Mouse (Mus musculus): ENCODE measurements around the gene Gpam. TPM values are rescaled to one million over a fixed set of nuclear protein-coding genes. Genes with fewer than 3 reads are reported as not detected.
A peak's percentile ranks its signal among the peaks of the same experiment; 100 is the strongest.

Gene Gpam
- total RNA-seq, 2 experiments from 2014 or later, result 90.7 to 133 TPM

DNA sequence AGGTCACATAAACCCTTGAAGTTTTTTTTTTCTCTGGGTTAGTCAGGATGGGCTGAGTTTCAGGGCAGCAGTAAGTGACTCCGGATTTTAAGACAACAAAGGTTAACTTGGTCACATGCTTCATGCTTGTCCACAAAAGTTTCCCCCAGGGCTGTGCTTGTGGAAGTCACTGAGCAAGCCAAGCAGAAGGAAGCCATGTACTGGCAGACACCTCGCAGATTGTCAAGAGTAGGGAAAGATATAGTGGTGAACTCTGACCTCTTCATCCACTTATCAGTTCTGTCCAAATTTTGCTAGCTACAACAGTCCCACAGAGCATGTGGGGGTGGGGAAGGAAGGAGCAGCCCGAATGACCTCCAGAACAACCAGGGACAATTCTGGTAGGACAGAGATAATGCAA is 19.1 kb downstream of the Gpam start:
- DNase-seq (ENCODE audit: low spot score), result no peak

DNA sequence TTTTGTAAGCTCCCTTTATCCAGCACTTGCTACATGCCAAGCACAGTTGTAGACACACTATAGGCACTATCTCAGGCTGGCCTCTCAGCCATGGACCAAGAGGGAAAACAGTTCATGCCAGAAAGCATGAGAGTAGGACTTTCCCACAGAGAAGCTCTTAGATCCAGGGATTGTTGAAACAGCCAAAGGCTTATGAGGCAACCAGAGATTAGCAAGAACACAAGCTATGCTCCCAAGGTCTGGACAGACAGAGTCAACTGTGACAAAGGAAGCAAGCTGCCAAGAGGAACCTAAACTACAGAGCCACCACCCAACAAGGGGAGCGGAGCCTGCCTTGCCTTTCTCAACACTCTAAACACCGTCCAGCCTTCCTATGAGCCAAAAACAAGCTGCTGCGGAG is 21.1 kb downstream of the Gpam start:
- no peak for DNase-seq (ENCODE audit: low spot score)

DNA sequence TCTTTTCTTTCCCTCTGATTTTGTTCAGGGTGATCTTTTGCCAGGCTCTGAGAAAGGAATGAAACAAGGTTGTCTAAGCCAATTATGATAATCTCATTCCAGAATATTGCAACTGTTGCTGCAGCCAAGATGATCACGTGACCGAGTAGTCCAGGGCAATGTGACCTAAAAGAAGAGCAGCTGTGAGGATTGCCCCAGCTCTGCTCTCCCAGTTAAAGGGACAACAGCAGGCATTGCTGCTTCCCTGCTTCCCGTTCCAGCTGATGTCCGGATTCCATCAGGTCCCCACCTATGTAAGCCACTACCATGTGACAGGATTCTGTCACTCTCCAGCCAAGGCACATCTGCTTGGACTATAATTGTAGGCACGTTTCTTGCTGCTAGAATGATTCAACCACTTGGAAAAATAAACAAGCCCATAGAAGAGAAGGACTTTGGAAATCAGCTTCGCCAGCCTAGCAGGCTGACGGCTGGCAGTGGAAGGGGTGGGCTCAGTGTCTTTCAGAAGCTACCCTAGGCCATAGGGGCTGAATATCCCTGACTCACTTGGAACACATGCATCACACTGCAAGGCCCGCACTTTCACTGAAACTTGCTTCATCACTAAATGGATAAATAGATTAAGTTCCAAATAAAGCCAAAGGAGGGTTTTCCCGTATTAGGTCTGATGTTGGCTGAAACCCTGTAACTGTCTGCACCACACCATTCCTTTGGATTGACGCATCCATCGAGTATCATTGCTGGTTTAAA is 23.8 kb downstream of the Gpam start:
- DNase-seq (ENCODE audit: low spot score), result peak; percentile 84

DNA sequence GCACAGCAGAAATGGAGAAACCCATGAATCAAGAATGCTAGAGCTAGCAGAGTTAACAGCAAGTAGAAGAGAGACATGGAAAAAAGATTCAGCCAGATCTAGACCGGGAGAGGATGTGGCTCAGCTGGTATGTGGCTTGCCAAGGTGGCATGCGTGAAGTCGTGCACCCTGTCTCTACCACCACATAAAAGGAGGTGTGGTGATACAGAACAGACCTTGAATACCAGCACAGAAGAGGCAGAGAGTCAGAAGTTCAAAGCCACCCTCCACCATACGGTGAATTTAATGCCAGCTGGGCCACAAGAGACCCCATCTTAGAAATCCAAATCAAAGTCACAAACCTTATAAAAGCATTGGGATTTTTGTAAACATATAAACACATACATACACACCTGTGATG is 25.4 kb downstream of the Gpam start:
- DNase-seq (ENCODE audit: low spot score), result no peak

DNA sequence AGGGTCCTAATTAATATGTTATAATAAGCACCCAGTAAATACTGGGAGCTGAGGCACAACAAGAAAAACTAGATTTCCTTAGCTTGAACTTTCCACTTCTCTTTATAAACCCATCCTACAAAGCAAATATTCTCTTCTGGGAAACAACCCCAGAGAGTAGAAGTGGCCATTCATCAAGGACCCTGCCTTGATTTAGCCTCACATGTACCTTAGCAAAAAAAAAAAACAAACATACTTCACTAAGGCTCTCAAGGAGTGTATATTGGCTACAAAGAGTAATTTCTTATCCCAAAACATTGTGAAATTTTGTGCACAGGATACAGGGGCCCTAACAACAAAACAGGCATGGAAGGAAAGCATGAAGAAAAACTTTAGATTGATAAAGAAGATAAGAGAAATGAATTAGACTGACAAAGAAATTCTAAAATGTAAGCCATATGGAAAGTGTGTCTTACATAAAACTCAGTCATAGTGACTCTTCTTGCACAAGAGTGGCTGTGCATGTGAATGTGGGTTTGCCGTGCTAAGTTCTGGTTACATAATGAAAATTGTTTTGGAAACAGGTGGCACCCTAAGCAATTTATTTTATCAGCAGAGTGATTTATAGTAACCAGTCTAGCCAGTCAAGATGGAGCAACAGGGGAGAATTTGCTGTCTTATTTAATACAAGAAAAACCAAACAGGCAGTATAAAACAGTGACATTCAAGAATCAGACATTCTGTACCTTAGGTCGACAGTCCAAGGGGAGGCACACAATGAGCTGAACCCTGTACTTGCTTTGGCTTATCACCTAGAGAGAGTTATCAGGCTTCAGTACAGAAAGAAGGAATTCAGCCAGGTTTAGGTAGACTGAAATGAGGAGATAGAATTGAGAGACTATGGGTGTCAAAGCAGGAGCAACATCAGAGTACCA is 26.6 kb downstream of the Gpam start:
- DNase-seq (ENCODE audit: low spot score), result no peak

DNA sequence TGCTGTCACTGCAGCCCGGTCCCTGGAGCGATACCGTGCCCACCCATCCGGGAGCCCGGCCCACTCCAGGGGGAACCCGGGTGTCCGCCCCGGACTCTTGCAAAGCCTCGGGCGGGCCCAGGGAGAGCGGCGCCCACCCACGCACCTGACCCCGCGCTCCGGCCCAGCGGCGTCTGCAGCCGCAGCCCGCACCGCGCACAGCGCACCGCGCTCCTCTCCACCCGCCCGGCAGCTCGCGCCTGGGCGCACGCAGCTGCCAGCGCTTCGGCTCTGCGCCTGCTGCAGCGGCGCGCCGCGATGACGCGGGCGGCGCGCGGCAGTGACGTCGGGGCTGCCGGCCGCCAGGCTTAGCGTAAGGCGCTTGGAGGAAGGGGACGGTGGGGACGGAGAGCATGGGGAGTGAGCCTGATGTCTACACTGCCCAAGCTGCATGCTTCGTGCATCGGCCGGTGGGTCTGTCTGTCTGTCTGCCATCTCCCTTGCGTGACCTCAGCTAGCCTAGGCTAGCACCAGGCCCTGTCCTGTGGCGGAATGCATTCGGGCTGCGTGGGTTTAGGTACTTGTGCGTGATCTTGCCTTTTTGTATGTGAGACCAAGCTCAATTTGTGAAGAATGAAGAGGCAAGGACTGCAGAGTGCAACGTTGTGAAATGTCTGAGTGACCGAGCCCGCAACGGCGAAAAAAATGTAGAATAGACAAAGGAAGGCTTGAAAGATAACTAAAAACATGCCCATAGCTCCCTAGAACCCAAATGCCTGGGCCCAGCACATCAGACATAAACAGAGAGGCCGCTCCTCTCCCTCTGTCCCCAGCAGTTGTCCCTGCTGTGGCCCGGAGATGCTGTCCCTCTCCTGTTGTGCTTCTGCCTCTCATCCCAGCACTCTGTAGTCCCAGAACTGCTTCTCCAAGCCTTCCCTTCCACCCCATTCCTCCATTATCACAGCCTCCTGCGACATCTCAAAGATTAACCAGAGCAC is 27.6 kb downstream of the Gpam start:
- peak; percentile 71 for DNase-seq (ENCODE audit: low spot score)

DNA sequence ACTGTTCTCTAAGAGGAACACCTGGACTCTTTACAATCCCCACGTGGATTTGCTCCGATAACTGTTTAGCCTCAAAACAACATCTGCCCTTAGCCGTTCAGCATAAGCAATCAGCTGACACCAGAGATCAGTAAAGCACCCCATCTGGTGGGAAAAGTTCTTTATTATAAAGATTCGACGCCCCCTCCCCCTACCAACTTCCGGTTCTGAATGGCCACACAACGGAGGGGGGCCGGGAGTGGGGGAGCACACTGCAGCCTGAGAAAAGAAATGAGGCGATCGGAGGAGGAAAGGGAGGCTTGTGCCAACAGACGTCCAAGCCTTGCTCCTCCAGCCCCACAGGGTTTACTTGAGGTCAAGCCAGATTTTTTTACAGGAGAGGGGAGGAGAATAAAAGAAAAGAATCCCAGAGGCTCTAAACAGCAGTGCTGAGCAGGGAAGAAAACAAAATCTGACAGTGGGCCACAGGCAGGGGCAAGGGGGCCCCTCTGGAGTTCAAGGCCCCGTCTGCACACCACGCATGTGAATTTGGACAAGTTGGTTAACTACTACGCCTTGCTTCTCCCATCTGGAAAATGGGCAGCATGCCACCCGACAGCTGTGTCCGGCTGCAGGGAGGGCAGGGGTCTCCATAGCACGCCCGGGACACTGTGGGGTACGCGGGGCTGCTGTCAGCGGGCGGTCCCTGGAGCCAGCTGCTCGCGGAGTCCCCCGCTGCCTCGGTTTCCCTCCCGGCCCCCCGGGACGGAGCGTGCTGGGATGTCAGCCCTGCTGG is 28.4 kb downstream of the Gpam start:
- peak; percentile 45 for DNase-seq (ENCODE audit: low spot score)

DNA sequence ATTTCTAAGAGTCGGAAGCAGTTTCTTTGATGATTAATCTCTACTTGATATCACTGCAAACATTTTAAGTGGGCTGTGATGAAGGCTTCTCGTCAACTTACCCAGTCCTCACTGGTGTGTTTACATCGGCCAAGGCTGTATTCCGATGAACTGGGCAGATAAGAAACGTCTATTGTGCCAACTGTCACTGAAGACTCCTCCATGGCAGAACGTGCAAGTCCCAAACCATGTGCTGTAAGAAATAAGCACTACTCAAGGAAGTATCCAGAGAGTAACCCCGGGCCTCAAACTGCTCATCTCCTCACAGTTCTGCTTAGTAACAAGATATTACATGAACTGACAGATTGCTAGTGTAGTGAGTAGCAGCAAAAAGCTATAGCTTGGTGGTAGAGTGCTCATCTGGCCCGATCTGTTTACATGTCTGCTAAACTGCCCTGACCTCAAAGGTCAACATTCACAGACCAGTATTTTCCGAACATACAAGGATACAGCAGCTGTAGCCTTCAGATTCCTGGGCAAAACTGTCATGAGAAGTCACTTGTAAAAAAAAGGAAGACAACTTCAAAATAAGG is 29.6 kb downstream of the Gpam start:
- DNase-seq (ENCODE audit: low spot score), result no peak

DNA sequence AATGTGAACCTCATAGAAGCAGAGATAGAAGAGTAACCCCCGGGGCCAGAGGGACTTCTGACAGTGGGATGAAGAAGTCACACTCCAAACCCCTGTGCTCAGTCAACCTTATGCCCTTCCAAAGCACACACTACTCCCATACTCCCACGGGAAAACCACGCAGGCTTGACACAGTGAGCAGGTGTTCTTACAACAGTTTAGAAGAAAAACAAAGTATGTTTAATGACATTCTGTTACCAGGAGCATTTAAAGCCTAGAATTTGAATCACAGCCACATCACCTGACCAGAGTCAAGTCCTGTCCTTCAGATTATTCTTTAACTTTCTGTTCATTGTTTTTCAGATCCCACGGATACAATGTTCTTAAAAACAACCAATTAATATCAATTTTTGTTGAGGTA is 30.4 kb downstream of the Gpam start:
- DNase-seq (ENCODE audit: low spot score), result no peak

DNA sequence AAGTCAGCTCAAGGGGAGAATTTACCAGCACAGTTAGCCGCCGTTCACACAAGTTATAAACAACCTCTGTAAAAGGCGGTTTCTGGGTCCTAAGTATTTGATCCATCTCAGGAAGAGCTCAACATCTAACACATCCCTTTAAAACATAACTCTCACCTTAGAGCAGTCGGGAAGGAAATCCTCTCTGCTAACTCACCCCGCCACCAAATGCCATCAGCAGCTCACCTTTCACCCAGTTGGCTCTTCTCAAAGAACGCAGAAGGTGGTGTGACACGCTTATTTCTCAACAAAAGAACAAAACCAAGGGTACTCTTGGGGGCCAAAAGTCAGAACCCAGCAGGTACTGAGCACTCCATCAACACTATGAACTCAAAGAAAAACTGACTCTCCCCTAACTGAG is 31.5 kb downstream of the Gpam start:
- DNase-seq (ENCODE audit: low spot score), result no peak

DNA sequence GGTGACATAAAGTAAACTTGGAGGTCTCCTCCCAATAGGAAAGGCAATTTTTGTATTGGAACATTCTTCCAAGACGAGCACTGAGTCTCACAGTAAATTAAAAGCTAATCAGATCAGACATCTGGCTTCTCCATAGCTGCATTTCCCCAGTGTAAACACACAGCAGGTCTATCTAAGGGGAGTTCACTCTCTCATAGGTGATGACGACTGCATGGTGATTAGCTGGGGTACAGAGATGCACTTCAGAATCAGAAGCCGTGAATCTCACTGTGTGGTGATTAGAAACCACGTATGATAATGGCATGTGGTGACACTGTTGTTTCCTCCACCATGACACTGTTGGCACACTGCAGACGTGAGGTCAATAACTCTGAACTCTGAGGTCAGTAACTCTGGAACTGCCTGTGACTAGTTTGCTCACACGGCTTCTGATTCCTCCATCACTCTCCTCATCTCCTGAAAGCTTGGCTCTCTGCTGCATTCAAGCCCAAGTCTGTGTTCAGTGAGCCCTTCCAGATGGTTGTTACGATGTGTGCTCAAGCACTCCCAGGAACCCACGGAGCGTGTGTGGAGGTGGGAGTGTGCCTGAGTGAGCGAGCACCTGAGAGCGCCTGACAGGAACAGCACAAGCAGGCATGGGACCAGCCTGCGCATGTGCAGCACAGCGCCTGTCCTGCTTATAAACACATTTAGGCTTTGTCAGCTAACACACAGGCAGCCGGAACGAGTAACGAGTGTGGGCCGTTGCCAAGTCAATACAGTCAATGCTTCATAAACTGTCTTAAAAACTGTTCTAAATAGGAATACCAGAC is 35.2 kb downstream of the Gpam start:
- no peak for DNase-seq (ENCODE audit: low spot score)

DNA sequence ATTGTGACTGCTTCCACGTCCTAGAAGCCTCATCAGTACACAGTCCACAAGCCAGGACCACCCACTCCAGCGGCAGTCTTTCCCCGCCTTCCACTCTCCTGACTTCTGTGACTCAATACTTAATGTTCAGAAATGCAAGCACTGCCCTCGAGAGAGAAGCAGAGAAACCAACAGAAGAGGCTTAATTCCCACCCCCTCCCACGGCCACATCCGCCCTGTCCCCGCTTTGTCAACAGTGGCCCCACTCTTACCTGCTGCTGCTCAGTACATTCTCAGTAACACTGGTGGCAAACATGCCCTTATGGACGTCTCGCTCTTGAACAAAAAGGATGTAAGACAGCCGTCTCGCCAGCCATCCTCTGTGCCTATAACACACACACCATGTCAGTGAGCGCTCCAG is 36.2 kb downstream of the Gpam start:
- no peak for DNase-seq (ENCODE audit: low spot score)

DNA sequence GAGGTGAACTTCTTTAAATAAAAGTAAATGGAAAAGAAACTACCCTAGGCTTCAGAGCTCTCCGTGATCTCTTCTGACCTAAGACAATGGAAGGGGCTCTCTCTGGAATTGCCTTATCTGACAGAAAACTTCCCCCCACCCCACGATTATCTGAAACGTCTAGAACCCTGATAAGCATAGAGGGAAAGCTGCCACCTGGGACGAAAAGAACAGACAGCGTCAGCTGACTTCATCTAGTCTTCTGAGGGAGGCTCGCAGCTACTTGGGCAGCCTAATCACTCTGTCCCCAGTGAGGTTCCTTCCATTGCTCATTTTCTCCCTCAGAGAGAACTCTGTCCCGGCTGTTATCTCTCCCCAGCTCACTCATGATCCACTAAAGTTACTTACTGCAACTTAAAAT is 36.9 kb downstream of the Gpam start:
- no peak for DNase-seq (ENCODE audit: low spot score)

DNA sequence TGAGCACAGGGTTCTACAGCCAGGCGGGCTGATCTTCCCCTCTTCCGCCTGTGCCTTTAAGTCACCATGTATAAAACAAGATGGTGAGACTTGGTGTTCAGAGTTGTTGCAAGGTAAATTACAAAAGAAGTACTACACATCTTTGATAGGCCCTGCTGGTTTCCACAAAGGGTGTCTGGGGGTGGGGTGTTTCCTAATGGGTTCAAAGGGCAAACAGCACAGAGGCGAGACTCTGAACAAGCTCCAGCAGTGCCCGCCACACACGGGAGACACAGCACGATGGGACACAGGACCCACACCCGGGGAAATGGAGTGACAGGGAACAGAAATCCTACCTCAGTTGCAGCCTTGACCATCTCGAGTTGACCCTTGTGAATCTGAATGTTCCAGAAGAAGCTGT is 39.3 kb downstream of the Gpam start:
- DNase-seq (ENCODE audit: low spot score), result no peak

DNA sequence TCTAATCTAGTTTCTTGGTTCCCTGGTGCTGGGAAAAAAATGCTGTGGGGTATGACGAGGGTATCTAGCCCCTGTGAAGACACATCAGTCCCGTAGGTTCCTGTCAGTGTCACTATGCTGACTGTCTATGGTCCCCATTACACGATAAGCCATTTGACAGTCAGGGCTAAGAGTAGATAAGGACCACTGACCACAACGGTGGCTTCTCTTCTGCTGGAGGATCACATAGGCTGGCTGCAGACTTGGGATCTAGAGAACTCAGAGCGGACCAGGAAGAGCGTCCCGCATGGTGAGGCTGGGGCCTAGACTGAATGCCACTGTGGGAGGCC is 41.2 kb downstream of the Gpam start:
- DNase-seq (ENCODE audit: low spot score), result no peak

DNA sequence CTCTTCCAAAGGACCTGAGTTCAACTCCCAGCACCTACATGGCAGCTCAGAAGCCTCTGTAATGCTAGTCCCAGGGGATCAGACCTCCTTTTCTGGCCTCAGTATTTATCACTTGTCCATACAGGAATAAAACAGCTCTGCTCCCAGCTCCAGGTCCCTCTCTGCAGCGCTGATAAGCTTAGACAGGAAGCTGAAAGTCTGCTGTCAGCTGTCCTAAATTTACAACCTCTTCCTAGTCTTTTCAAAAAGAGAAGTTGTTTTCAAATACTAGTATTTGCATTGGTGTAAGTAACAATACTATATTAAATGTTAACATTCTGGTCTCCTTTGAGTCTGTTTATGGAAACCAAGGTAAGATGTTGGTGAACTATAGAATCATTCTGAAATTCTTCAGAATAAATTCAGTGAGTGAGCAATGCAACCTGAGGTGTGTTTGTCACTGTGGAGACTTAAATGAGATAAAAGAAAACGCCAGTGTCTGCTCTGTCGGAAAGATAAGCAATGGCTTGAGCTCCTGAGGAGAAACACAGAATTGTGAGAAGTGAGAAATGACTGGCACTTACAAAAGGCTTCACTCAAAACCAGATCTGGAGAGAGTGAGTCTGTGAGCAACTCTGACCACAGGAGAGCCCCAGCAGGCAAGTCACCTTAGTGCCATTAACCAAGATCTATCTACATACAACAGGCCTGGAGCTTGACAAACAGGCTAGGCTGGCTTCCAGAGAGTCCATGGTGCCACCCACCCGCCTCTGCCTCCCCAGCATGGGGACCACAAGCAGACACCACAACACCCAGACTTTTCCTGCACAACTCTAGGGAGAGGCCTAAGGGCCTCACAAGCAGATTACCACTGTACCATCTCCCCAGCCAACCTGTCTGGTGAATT is 41.8 kb downstream of the Gpam start:
- no peak for DNase-seq (ENCODE audit: low spot score)

DNA sequence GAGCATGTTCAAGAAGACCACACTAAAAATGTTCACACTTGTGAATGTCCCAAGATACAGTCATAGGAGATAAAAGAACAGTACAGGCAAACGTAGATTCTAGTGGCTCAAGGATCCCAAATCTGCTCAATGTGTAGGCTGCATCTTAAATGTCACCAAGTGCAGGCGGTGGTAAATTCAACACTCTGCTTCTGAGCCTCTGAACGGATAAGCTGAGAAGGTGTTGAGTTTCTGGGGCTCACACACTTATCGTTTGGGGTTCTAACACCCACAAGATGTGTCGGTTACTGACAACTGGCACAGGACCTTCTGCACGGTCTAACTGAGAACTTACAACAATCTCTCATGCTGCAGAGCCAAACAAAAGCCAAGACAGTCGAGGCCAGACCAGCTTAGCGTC is 50.2 kb downstream of the Gpam start:
- DNase-seq (ENCODE audit: low spot score), result no peak

DNA sequence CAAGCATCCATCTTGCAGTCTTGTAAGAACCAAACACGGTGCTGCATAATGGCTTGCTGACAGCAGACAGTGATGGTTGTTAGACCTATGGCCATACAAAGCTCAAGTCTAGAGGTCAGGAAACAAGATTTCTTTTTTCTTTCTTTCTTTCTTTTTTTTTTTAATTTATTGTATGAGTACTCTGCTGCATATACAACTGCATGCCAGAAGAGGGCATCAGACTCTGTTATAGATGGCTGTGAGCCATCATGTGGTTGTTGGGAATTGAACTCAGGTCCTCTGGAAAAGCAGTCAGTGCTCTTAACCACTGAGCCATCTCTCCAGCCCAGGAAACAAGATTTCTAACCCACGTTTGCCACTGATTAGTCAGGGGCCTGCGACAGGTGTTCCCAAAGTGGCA is 54.0 kb downstream of the Gpam start:
- no peak for DNase-seq (ENCODE audit: low spot score)

DNA sequence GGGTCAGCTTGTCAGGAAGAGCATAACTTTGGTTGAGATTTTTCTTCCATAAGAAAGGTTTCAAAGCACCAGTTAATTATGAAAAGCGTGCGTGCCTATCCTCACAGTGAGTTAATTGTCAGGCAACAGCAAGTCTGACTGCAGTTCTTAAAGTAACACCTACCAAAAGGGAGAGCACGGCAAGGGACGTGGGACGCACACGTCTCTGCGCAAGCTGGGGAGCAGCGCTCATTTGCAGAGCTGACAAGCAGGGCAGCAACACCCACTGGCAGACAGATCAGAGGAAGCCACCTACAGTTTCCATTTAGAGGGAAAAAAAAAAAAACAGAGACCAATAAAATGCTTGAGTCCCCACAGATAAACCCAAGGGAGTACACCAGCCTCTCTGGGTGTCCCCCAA is 58.0 kb downstream of the Gpam start:
- DNase-seq (ENCODE audit: low spot score), result no peak
